In genomic region chr6:134921014-134921694, GRCm38 (mm10) we compare ENCODE assay signal across 8 mouse cellular contexts. TPM values are rescaled to one million over a fixed set of nuclear protein-coding genes. Genes with fewer than 3 reads are reported as not detected.
DNase-seq lines count a peak whose midpoint lies in the region; ATAC-seq and TF ChIP-seq lines count a peak whose summit lies in the region.

No protein-coding gene starts in this region.

- peaks cover 9% of the 10 kb centered on the region; the same call in 1 of the 2 replicates for H3K36me3 ChIP-seq in liver, adult 2 months (ENCODE audit: control insufficient read depth, insufficient read depth, low read length)
- no peaks in the 10 kb centered on the region for H3K36me3 ChIP-seq in midbrain, embryonic 16.5 days (ENCODE audit: control insufficient read depth, insufficient read depth, low read length)
- no peaks in the 10 kb centered on the region for H3K36me3 ChIP-seq in stomach, embryonic 15.5 days

- DNase-seq in urinary bladder, adult 2 months (ENCODE audit: low spot score) = peak; percentile 49
- no peak for DNase-seq in urinary bladder, adult 18-20 months (ENCODE audit: low spot score in 2 of 2)
- peak; percentile 51 for DNase-seq in embryo, embryonic 10.5 days (ENCODE audit: low spot score)
- peak; percentile 59 for DNase-seq in kidney, adult 11 months
- DNase-seq in liver, adult 2 months (ENCODE audit: extremely low read depth, low read depth, low spot score) = peak; percentile 30

- under 1% methylated on average over 32 of the region's 32 CpGs for WGBS in liver, adult 2 months
- WGBS in midbrain, embryonic 16.5 days = under 1% methylated on average over 32 of the region's 32 CpGs
- 0% methylated on average over 32 of the region's 32 CpGs for WGBS in stomach, embryonic 15.5 days

- 0 out of 2 replicates have a peak, but pooled peaks have one; percentile 5 for TF ChIP-seq CTCF in liver, adult 2 months (IDR thresholded peaks at IDR 0.05; ENCODE audit: low read depth, low read length)

- peaks cover 5% of the 10 kb centered on the region for H3K4me1 ChIP-seq in liver, adult 2 months (ENCODE audit: control insufficient read depth, insufficient read depth, low read length)
- peaks cover 30% of the 10 kb centered on the region for H3K4me1 ChIP-seq in midbrain, embryonic 16.5 days (ENCODE audit: control insufficient read depth, insufficient read depth, low read length)
- peaks cover 17% of the 10 kb centered on the region for H3K4me1 ChIP-seq in stomach, embryonic 15.5 days

- no peaks in the 10 kb centered on the region for H3K9me3 ChIP-seq in midbrain, embryonic 16.5 days (replicated peaks; ENCODE audit: control insufficient read depth, low read length, poor library complexity, severe bottlenecking)
- no peaks in the 10 kb centered on the region for H3K9me3 ChIP-seq in stomach, embryonic 15.5 days

- peak overlapping the region; percentile 99 for H3K27ac ChIP-seq in liver, adult 2 months (replicated peaks; ENCODE audit: insufficient read depth, low read depth, low read length)
- H3K27ac ChIP-seq in midbrain, embryonic 16.5 days (ENCODE audit: low read length) = peak overlapping the region; percentile 98
- peak overlapping the region; percentile 99 for H3K27ac ChIP-seq in stomach, embryonic 15.5 days

- peak overlapping the region; percentile 91 for H3K4me3 ChIP-seq in liver, adult 2 months (ENCODE audit: insufficient read depth, low read depth, low read length)
- peak overlapping the region; percentile 91 for H3K4me3 ChIP-seq in midbrain, embryonic 16.5 days (ENCODE audit: low read depth, low read length)
- H3K4me3 ChIP-seq in stomach, embryonic 15.5 days (replicated peaks) = peak overlapping the region; percentile 67

- TF ChIP-seq POLR2A in liver, adult 2 months (IDR thresholded peaks at IDR 0.05; ENCODE audit: extremely low read depth, insufficient read depth, low read length) = no peak

- peaks cover 9% of the 10 kb centered on the region; the same call in 1 of the 2 replicates for H3K79me2 ChIP-seq in liver, adult 2 months (ENCODE audit: control insufficient read depth, insufficient read depth, low read length)

- peak; percentile 17; the same call in 1 of the 2 replicates for ATAC-seq in granulocyte monocyte progenitor cell, adult 5-6 weeks (replicated peaks; ENCODE audit: poor library complexity, severe bottlenecking)
- no peak for ATAC-seq in midbrain, embryonic 16.5 days
- ATAC-seq in stomach, embryonic 15.5 days (ENCODE audit: insufficient read depth, low FRiP score, low read depth) = no peak

- peak overlapping the region; percentile 94 for H3K9ac ChIP-seq in liver, adult 2 months (ENCODE audit: low read depth, low read length)
- peak overlapping the region; percentile 89 for H3K9ac ChIP-seq in midbrain, embryonic 16.5 days (ENCODE audit: low read depth, low read length)
- H3K9ac ChIP-seq in stomach, embryonic 15.5 days = peak overlapping the region; percentile 76

- H3K4me2 ChIP-seq in midbrain, embryonic 16.5 days (ENCODE audit: low read length) = peak overlapping the region; percentile 93
- H3K4me2 ChIP-seq in stomach, embryonic 15.5 days = peak overlapping the region; percentile 91

- H3K27me3 ChIP-seq in liver, adult 2 months (ENCODE audit: control insufficient read depth, insufficient read depth, low read length) = no peaks in the 10 kb centered on the region
- no peaks in the 10 kb centered on the region for H3K27me3 ChIP-seq in midbrain, embryonic 16.5 days (ENCODE audit: control insufficient read depth, insufficient read depth, low read depth, low read length)
- no peaks in the 10 kb centered on the region for H3K27me3 ChIP-seq in stomach, embryonic 15.5 days (replicated peaks)

RNA-seq across cellular contexts. Expression of gene Cdkn1b, which starts 1.0 kb away (rescaled TPM):
- 28.8 and 32.3 TPM in 2 replicates for polyA plus RNA-seq in urinary bladder, adult 2 months (2012; rRNA removed)
- total RNA-seq in granulocyte monocyte progenitor cell, adult 5-6 weeks (2014; fragmentation: Nextera tagmentation) = 16.9 and 18.1 TPM in 2 replicates
- total RNA-seq in granulocyte monocyte progenitor cell, adult 5-6 weeks (2017) = 38.5 and 38.7 TPM in 2 replicates
- total RNA-seq in liver, adult 2 months (2014; rRNA removed) = 14.4 and 16.2 TPM in 2 replicates
- polyA plus RNA-seq in liver, adult 2 months (2012; rRNA removed) = 7.1 and 8.6 TPM in 2 replicates
- polyA plus RNA-seq in midbrain, embryonic 16.5 days (2015; fragmentation: Nextera tagmentation; extraction: Ambion mirVana) = 20.7 and 22.6 TPM in 2 replicates
- 17.9 and 19.7 TPM in 2 replicates for polyA plus RNA-seq in stomach, embryonic 15.5 days (2015; fragmentation: Nextera tagmentation; extraction: Ambion mirVana)

RNA-seq across cellular contexts. Expression of gene Gpr19, which starts 22.8 kb away (rescaled TPM):
- 9.5 and 9.7 TPM in 2 replicates for polyA plus RNA-seq in urinary bladder, adult 2 months (2012; rRNA removed)
- total RNA-seq in granulocyte monocyte progenitor cell, adult 5-6 weeks (2014; fragmentation: Nextera tagmentation) = 14.1 and 16.7 TPM in 2 replicates
- total RNA-seq in granulocyte monocyte progenitor cell, adult 5-6 weeks (2017) = 6.6 TPM in 2 replicates
- 4.7 and 4.8 TPM in 2 replicates for total RNA-seq in liver, adult 2 months (2014; rRNA removed)
- 4.9 and 6.9 TPM in 2 replicates for polyA plus RNA-seq in liver, adult 2 months (2012; rRNA removed)
- polyA plus RNA-seq in midbrain, embryonic 16.5 days (2015; fragmentation: Nextera tagmentation; extraction: Ambion mirVana) = 44.7 and 46.8 TPM in 2 replicates
- 9.8 and 12.6 TPM in 2 replicates for polyA plus RNA-seq in stomach, embryonic 15.5 days (2015; fragmentation: Nextera tagmentation; extraction: Ambion mirVana)

Comparison
In these comparisons a context has a peak if more than half of its experiments do, and no peak if none do; other contexts are left out.
1. DNase-seq: peak in urinary bladder, adult 2 months (single experiment), embryo, embryonic 10.5 days (single experiment), kidney, adult 11 months (single experiment) and liver, adult 2 months (single experiment); none in urinary bladder, adult 18-20 months (0 of 2).
2. Peak in every context shown above with its lines, with median percentiles within 50 percentile points of each other: H3K27ac ChIP-seq, H3K4me3 ChIP-seq and H3K9ac ChIP-seq.